Mouse (Mus musculus): ENCODE results near the gene Wif1. TPM values are rescaled to one million over a fixed set of nuclear protein-coding genes. Genes with fewer than 3 reads are reported as not detected.

Wif1 gene
- total RNA-seq, 2 experiments from 2014 or later, result 0.05 TPM; not detected in 1

- no peak for ATAC-seq (replicated peaks; ENCODE audit: poor library complexity)
Measured at GRCm38 (mm10) chr10:121068003-121068402, 34.2 kb downstream of the Wif1 start.

DNA sequence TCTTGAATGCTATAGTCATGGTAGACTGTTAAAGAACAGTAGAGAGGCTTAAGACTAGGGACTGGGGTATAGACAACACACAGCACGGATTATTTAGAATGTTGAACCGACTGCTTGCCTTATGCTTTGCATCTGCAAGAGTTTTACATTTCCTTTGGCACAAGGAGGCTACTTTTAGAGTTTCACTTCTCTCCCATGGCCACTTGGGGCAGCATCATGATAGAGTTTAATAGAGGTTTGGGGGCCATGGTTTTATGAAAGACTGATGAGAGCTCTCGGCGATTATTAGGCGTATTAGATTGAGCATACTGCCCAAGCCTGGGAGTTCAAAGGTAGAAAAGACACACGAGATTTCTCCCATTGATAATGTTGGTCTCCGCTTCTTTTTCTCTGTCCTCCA is 37.0 kb downstream of the Wif1 start:
- 0 out of 2 replicates have a peak, but pooled peaks have one; percentile 46 for ATAC-seq (replicated peaks; ENCODE audit: poor library complexity)

DNA sequence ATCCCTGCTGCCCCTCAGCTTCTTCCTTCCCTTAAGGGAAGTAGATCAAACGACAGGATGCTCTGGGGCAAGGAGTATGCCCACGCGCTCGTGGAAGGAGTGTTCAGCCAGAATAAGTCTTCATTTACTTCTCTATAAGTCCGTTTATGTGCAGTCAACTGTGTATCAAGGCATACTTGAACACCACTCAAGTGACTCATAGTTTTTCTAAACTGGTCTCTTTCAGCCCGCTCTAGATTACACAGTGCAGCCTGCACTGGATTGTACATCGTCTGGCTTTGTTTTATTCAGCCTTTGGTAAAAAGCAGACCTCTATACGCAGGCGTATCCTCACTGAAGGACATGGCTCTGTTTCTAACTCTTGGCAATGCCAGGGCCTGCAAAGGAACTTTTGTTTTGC is 46.7 kb downstream of the Wif1 start:
- ATAC-seq (replicated peaks; ENCODE audit: poor library complexity), result no peak

- ATAC-seq (replicated peaks; ENCODE audit: poor library complexity), result no peak
Measured at GRCm38 (mm10) chr10:121082881-121083280, 49.1 kb downstream of the Wif1 start.

DNA sequence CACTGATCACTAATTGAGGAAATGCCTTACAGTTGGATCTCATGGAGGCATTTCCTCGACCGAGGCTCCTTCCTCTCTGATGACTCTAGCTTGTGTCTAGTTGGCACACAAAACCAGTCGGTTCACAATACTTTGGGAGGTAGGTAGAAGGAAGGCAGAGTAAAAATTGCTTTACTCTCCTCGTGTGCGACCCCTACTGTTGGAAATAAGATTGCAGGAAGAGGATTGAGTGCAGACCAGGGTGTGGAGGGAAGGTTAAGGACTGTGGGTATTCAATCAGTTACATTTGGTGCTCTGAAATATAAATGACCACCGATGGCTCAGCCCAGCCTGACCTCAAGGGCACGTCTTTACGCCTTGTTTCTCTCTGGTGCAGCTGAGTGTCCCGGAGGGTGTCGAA is 49.8 kb downstream of the Wif1 start:
- ATAC-seq (replicated peaks; ENCODE audit: poor library complexity), result peak; percentile 58

DNA sequence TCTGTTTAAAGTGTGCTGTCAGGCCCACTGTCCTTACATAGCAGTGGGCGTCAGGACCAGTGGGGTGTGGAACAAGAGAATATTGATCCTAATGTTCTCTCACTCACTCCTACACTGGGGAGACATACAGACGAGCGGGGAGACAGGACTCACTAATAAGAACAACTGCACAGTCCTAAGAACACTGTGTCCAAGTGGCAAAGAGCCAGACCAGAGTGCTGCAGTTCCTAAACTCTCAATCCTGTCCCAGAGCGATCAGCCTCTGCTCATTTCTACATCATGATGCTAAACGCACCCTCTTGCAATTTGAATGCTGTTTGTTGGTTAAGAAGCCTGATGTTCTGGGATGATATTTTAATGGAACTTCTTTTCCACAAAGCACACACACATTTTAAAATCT is 54.9 kb downstream of the Wif1 start:
- ATAC-seq (replicated peaks; ENCODE audit: poor library complexity), result no peak

DNA sequence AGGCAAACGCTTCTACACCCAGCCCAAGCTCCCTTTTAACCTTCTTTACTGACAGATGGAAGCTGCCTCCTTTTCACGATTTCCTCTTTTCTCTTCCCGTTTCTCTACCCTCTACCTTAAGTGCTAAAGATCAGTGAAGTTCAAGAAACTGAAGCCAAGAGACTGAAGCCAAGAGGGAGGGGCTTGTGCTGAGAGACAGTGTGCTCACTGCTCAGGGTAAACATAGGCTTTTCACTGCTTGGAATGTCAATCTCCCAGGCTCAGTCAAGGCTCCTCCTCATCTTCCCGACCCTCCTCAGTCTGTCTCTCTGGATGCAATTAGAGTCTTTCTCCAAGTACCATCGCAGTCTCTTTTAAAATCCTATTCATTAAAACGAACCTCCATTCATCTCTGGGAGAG is 55.6 kb downstream of the Wif1 start:
- peak; percentile 90 for ATAC-seq (replicated peaks; ENCODE audit: poor library complexity)

DNA sequence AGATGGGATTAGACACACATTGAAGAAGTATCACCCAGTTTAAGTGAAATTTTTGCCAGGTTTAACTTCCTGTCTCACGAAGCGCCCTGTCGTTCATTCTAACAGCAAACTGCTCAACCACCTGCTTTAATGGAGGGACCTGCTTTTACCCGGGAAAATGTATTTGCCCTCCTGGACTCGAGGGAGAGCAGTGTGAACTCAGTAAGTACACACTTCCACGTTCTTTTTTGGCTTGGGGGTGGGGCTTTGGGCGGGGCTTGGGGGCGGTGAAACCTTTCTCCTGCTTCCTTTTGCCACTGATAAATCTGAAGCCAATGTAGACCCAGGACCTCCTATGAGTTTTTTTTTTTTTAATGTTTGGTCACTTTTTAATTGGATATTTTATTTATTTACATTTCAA is 56.2 kb downstream of the Wif1 start:
- ATAC-seq (replicated peaks; ENCODE audit: poor library complexity), result peak; percentile 66

DNA sequence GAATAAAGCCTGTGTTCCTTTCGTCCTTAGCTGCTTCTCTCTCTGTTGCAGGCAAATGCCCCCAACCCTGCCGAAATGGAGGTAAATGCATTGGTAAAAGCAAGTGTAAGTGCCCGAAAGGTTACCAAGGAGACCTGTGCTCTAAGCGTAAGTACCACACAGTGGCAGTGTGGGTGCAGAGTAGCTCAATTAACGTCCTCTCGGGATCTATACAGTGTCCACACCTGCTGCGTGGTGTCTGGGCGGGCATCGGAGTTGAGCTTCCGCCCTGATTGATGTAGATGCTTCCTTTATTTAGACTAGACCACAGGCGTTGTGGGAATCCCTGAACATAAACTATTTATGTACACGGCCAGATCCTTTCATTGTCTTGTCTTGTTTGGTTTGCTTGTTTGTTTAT is 62.2 kb downstream of the Wif1 start:
- ATAC-seq (replicated peaks; ENCODE audit: poor library complexity), result no peak

GRCm38 (mm10) chr10:121098263-121098662 is 64.5 kb downstream of the Wif1 start:
- ATAC-seq (replicated peaks; ENCODE audit: poor library complexity), result no peak

- no peak for ATAC-seq (replicated peaks; ENCODE audit: poor library complexity)
Measured at GRCm38 (mm10) chr10:121099658-121100057, 65.9 kb downstream of the Wif1 start.

DNA sequence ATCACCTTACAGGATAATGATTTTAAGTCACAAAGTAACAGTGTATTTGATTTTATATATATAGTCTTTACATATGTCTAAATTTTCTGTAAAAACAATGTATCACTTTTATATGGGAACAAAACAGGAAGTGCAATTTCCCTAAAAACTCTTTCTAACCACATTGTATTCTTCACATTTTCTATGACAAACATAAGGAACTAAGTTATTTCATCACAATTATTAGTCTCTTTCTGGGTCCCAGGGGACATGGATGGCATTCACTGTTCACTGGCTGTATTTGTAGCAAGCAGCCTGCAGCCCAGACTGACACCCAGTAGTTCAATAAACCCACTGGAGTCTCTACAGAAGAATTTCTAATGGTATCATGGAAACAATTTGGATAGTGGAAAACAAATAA is 82.4 kb downstream of the Wif1 start:
- peak; percentile 54; the same call in 1 of the 2 replicates for ATAC-seq (replicated peaks; ENCODE audit: poor library complexity)

DNA sequence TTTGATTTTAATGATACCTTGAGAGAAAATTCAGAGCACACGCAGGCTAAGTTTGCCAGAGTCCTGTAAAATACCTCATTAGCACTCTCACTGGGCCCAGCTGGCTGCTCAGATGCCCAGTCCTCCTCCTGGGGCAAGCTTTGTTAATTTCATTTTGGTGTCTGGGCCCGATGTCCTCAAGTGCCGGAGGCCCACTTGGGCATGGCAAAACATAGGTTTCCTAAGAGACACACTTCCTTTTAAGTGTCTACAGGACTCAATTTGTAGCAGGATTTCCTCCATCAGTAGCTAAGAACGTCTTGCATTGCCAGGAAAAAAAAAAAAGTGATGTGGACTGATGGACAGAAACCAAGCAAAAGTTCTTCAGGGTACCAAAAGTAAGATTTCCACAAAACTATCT is 82.9 kb downstream of the Wif1 start:
- ATAC-seq (replicated peaks; ENCODE audit: poor library complexity), result peak; percentile 14; the same call in 1 of the 2 replicates

DNA sequence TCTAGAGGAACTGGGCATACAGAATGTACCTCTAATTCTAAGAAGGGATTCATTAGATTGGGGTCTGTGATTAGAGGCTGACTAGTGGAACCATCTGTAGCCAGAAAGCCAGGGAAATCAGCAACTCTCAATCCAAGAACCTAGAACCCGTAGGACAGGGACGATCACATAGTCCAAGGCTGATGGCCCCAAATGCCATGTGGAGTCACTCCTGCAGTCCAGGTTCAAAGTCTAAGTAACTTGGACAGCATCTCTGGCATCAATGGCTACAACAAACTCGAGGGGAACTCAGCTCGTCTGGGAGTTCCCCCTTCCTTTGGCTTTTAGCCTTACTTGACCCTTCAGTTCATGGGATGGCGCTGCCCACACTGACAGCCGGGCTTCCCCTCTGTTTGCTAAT is 87.0 kb downstream of the Wif1 start:
- no peak for ATAC-seq (replicated peaks; ENCODE audit: poor library complexity)

GRCm38 (mm10) chr10:121124481-121124880 is 90.7 kb downstream of the Wif1 start:
- peak; percentile 71 for ATAC-seq (replicated peaks; ENCODE audit: poor library complexity)

GRCm38 (mm10) chr10:121129000-121129925 is 95.5 kb downstream of the Wif1 start:
- ATAC-seq (replicated peaks; ENCODE audit: poor library complexity), result no peak

Other genes with a start within 250 kb of the Wif1 start
- gene Msrb3, start 134.9 kb upstream of the Wif1 start, total RNA-seq (2015), result 0.51 and 1.0 TPM in 2 replicates
- 1.0 and 1.3 TPM in 2 replicates for gene Msrb3, start 134.9 kb upstream of the Wif1 start, total RNA-seq (2017)
- 10.7 and 13.5 TPM in 2 replicates for gene Lemd3, start 54.6 kb upstream of the Wif1 start, total RNA-seq (2015)
- gene Lemd3, start 54.6 kb upstream of the Wif1 start, total RNA-seq (2017), result 12.9 and 13.7 TPM in 2 replicates